Mouse (Mus musculus) layer of hippocampus, postnatal 14 days (tissue): ENCODE results near the gene Csk. TPM values are rescaled to one million over a fixed set of nuclear protein-coding genes. Genes with fewer than 3 reads are reported as not detected.

Source experiments
- DNase-seq, 2 experiments: peaks; one replicate each; pipeline ENCODE4 v3.0.0; 2021 to 2022; ENCODE audit warnings: low spot score in 2 of 2, mixed read lengths in 1 of 2
- total RNA-seq, 2 experiments: library from RNA; stranded (reverse); gene quantifications; 2 replicates each; pipeline ENCODE4 v1.2.3; 2021

The Csk gene
- total RNA-seq, 2 experiments from 2014 or later = 41.6 to 49.5 TPM

GRCm38 (mm10) chr9:57658970-57659369, 5.5 kb upstream of the Csk start:
- no peak for DNase-seq

GRCm38 (mm10) chr9:57657843-57658242, 4.4 kb upstream of the Csk start:
- DNase-seq = no peak

- DNase-seq = no peak
Measured at GRCm38 (mm10) chr9:57656631-57657350, 3.4 kb upstream of the Csk start.

- peak; percentile 95 for DNase-seq
Measured at GRCm38 (mm10) chr9:57655749-57656148, 2.3 kb upstream of the Csk start.

GRCm38 (mm10) chr9:57654966-57655365, 1.5 kb upstream of the Csk start:
- no peak for DNase-seq

GRCm38 (mm10) chr9:57652855-57653254, 576 bp downstream of the Csk start:
- DNase-seq = no peak

GRCm38 (mm10) chr9:57652351-57652750, 1.1 kb downstream of the Csk start:
- DNase-seq = no peak

- DNase-seq = peak in 1 of 2 experiments; percentile 40
Measured at GRCm38 (mm10) chr9:57650786-57651311, 2.6 kb downstream of the Csk start.

GRCm38 (mm10) chr9:57650130-57650785, 3.2 kb downstream of the Csk start:
- no peak for DNase-seq

GRCm38 (mm10) chr9:57647286-57648108, 5.9 kb downstream of the Csk start:
- no peak for DNase-seq

GRCm38 (mm10) chr9:57646551-57647103, 6.8 kb downstream of the Csk start:
- no peak for DNase-seq

GRCm38 (mm10) chr9:57644944-57645893, 8.2 kb downstream of the Csk start:
- DNase-seq = peak; percentile 92 to 93

GRCm38 (mm10) chr9:57644442-57644943, 8.9 kb downstream of the Csk start:
- no peak for DNase-seq

GRCm38 (mm10) chr9:57643856-57644180, 9.6 kb downstream of the Csk start:
- DNase-seq = no peak

GRCm38 (mm10) chr9:57643169-57643855, 10.1 kb downstream of the Csk start:
- no peak for DNase-seq

- no peak for DNase-seq
Measured at GRCm38 (mm10) chr9:57641775-57642550, 11.5 kb downstream of the Csk start.

- no peak for DNase-seq
Measured at GRCm38 (mm10) chr9:57641022-57641421, 12.4 kb downstream of the Csk start.

GRCm38 (mm10) chr9:57640384-57640783, 13.0 kb downstream of the Csk start:
- DNase-seq = no peak
